Mouse (Mus musculus): ENCODE measurements at regions not wholly inside any gene's neighbourhood (a gene's known extent, or its start where the extent isn't known, plus 50 kb on each side); places are given as distances from the start of the nearest gene placed in this dataset.
"Not testable (repeated sequence)": the region's sequence is repeated elsewhere in the genome, so short reads cannot be mapped to it uniquely, and the experiment has no call there.

- peak; percentile 61 for DNase-seq
Measured at GRCm38 (mm10) chr12:21784403-21784802, 367.0 kb upstream of the Ywhaq start.

- peak; percentile 7 for DNase-seq
Measured at GRCm38 (mm10) chr12:21778717-21779116, 361.3 kb upstream of the Ywhaq start.

DNA sequence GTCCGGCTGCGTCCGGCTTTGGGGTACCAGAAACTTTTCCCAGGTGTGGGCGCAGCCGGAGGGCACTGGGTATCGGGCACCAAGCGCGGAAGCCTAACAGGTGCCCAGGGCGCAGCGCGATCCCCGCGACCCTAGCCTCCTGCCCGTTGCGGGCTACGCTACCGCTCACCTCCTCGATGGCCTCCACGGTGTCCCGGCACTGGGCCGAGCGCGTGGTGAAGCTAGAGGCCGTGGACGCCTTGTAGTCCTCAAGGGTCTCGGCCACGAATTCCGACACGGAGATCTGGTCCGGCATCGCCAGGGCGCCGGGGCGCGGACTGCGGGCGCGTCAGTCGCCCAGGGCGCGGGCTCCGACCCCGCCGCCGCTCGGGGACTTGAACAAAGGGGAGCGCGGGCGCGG, 360.9 kb upstream of the Ywhaq start:
- DNase-seq = not testable (repeated sequence)

DNA sequence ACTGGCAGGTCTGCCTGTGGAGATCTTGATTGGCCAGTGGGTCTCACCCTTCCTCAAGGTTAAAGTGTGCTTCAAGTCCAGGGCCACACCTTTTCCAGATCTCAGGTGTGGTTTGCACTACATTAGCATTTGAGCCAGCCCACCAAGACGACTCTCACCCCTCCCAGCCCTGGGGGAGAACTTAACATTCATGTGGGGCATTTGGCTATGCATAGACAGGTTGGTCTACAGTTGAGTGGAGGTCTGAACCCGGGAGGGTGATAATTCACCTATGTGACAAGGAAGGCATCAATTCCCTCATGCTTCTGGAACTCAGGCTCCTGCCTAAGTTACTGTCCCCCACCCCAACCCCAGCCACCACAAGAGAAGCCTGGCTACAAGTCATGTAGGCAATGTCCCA, 350.3 kb upstream of the Ywhaq start:
- DNase-seq = not testable (repeated sequence)
